Mouse (Mus musculus): Measurements from ENCODE around the gene Greb1. TPM values are rescaled to one million over a fixed set of nuclear protein-coding genes. Genes with fewer than 3 reads are reported as not detected.

The Greb1 gene
- total RNA-seq, 2 experiments from 2014 or later, result 0.26 to 0.49 TPM

GRCm38 (mm10) chr12:16768711-16769110 is 32.0 kb downstream of the Greb1 start:
- ATAC-seq (replicated peaks; ENCODE audit: poor library complexity, severe bottlenecking), result no peak

DNA sequence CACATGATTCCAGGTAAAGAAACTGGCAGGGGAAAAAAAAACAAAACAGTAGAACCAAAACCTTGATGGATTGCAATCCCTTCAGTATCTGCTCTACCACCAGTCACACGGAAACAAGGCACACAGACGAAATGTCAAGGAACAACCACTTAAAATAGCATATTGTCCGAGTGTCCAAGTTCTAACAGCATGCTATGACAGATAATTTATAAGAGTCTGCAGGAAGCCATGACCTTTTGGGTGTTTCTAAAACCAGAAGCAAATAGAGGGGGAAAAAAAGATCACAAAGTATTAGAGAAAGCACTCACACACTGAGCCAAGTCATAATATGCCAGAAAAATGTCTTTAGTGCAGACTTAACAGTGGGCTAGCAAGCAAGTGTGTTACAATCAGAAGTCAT is 32.4 kb downstream of the Greb1 start:
- no peak for ATAC-seq (replicated peaks; ENCODE audit: poor library complexity, severe bottlenecking)

- ATAC-seq (replicated peaks; ENCODE audit: poor library complexity, severe bottlenecking), result no peak
These were observed 35.8 kb downstream of the Greb1 start for GRCm38 (mm10) chr12:16764776-16765445.

DNA sequence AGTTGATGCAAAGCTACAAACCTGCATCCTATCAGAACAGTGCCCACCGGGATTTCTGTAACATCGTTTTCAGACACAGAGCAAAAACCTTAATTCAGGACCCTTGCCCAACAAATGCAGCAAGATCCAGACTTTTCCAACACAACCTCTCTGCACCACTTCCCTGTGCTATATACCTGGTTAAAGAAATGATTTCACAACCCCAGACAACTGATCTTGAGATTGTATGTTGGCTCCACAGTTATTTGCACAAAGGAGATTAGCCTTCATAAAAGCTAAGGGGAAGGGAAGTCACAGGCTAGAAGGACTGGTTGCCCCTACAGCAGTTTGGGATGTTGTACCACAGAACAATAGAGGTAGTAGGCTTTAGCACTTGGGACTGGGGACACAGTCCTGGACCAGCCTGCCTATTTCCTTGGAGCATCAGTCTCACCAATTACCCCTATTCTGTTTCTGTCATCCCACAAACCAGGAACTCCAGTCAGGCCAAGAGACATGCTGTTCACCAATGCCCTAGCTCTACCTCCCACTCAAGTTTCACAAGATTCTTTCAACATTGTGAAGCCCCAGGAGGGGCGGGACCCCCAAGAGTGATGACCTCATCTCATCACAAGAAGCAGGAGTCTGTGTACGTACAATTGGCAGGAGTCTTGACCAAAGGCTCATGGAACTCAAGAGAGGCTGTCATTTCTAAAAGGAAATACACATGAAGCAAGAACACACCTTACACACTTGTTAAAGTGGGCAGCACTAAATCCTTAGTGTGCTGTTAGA is 36.9 kb downstream of the Greb1 start:
- no peak for ATAC-seq (replicated peaks; ENCODE audit: poor library complexity, severe bottlenecking)

- no peak for ATAC-seq (replicated peaks; ENCODE audit: poor library complexity, severe bottlenecking)
These were observed 39.2 kb downstream of the Greb1 start for GRCm38 (mm10) chr12:16761461-16761860.

DNA sequence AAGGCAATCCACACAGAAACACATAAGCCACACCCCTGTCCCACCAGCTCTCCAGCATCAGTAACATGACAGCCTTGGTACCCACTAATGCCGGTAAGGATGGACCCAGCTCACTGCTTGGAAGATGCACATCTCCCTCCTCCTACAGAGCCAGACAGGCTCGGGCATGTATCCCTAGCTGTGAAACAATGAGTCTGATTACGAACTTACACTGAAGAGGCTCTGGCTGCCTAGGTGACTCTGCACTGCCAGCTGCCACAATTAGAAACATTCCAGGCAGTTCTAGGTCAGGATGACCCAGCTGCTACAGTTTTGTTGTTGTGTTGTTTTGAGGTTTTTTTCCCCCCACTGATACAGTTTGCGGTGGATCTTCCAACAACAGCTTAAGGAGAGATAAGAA is 40.4 kb downstream of the Greb1 start:
- ATAC-seq (replicated peaks; ENCODE audit: poor library complexity, severe bottlenecking), result no peak

- ATAC-seq (replicated peaks; ENCODE audit: poor library complexity, severe bottlenecking), result peak; percentile 56
These were observed 46.4 kb downstream of the Greb1 start for GRCm38 (mm10) chr12:16754311-16754710.

- no peak for ATAC-seq (replicated peaks; ENCODE audit: poor library complexity, severe bottlenecking)
These were observed 47.1 kb downstream of the Greb1 start for GRCm38 (mm10) chr12:16753555-16753954.

DNA sequence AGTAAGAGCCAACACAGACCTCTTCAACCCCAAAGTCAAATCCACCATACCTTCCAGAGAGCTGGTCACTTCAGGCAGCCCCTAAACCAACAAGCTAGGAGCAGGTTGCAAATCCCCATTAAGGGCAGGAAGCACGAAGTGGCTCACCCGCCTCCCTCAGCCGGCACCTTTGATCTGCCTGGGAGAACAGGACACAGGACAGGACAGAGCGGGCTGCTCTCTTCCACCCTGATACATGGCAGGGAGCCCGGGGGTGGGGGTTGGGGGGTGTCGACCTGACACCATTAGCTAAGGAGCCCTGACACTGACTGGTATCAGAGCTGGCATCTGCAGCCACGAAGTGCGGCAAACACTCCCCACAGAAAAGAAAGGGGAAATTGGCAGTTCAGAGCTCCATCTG is 47.6 kb downstream of the Greb1 start:
- no peak for ATAC-seq (replicated peaks; ENCODE audit: poor library complexity, severe bottlenecking)

GRCm38 (mm10) chr12:16752236-16752840 is 48.3 kb downstream of the Greb1 start:
- ATAC-seq (replicated peaks; ENCODE audit: poor library complexity, severe bottlenecking), result no peak

- ATAC-seq (replicated peaks; ENCODE audit: poor library complexity, severe bottlenecking), result no peak
These were observed 49.1 kb downstream of the Greb1 start for GRCm38 (mm10) chr12:16751609-16752008.

DNA sequence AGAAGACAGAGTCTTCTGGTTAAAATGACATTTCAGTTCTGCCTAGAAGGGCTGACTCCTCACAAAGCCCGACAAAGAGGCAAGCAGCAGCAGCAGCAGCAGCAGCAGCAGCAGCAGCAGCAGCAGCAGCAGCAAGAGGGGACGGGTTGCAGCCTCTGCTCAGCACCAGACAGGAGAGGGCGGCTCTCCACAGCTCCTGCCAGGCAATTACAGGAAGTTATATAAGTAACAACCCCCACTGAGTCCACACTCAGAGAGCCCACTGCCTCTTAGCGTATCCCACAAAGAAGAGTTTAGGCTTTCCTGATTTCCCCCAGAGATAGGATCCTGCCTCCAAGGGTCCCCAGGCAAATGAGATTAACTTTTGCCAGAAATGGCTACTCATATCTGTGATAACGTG is 60.6 kb downstream of the Greb1 start:
- ATAC-seq (replicated peaks; ENCODE audit: poor library complexity, severe bottlenecking), result no peak

- ATAC-seq (replicated peaks; ENCODE audit: poor library complexity, severe bottlenecking), result no peak
These were observed 63.4 kb downstream of the Greb1 start for GRCm38 (mm10) chr12:16737266-16737665.

DNA sequence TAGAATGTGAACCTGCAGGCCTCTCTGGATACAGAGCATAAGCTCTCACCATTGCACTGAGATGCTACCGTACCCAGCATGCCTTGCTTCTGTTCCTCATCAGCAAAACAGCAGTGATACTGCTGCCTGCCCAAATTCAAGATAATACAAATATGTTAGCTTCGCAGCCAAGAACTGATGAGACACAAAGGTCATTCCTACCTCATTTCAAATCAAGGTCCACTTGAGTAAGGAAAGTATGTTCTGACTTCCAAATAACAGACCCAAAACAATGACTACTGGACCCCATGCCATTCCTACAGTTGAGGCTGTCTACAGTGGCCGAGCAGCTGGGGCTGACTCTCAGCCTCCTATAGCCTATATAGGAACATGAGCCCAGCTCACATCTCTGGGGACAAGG is 66.0 kb downstream of the Greb1 start:
- no peak for ATAC-seq (replicated peaks; ENCODE audit: poor library complexity, severe bottlenecking)

- ATAC-seq (replicated peaks; ENCODE audit: poor library complexity, severe bottlenecking), result no peak
These were observed 66.7 kb downstream of the Greb1 start for GRCm38 (mm10) chr12:16734009-16734408.

GRCm38 (mm10) chr12:16731121-16731741 is 69.5 kb downstream of the Greb1 start:
- ATAC-seq (replicated peaks; ENCODE audit: poor library complexity, severe bottlenecking), result no peak

DNA sequence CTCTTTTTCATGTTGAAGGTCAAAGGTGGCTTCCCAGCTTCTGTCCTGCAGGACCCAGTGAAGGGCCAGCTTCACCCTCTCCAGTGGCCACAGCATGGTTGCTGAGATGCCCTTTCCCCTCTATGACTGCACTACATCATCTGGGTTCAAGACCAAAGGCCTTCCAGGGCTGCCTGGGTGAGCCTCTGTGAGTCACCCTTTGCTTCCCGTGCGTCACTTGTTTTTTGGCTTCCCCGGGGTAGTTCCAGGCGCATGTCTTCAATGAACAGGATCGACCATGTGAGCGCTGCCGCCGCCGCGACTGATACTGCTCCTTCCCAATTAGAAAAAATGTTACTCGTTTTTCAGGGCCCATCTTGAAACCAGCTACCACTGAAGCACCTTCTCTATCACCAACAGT is 70.5 kb downstream of the Greb1 start:
- no peak for ATAC-seq (replicated peaks; ENCODE audit: poor library complexity, severe bottlenecking)

DNA sequence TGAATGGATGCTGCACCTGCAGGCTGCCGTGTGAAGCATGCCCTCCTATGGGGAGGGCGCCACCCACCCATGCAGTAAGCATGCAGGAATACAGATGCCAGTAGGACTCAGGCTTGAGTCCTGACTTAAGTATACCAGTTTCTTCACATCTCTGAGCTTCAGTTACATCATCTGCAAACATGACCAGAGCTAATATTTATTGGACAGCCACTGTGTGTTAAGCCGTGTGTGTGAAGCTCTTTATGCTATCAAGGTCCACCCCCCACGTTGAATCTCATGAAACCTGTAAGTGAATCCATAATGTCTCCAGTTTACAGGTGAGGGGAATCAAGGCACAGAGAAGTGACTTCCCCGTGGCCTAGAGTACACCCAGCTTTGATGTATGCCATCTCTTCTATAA is 72.5 kb downstream of the Greb1 start:
- ATAC-seq (replicated peaks; ENCODE audit: poor library complexity, severe bottlenecking), result no peak

DNA sequence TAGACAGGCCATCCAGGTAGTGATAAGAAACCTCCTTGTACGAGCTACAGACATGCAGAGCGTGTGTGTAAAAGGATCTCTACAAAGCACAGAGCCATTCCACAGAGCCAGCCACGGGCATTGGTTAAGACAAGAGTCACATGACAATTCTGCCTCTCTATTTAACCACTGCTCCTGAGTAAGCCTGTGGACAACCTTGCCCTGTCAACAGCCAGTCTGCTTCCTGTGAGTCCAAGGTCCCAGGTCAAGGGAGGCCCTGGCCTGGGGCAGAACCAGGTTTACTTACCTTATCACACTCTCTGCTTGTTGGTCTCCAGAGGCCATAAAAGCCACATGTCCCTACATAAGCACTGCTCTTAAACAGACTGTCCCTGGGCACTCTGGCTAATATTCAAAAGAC is 74.5 kb downstream of the Greb1 start:
- ATAC-seq (replicated peaks; ENCODE audit: poor library complexity, severe bottlenecking), result no peak

GRCm38 (mm10) chr12:16723601-16724000 is 77.1 kb downstream of the Greb1 start:
- no peak for ATAC-seq (replicated peaks; ENCODE audit: poor library complexity, severe bottlenecking)

DNA sequence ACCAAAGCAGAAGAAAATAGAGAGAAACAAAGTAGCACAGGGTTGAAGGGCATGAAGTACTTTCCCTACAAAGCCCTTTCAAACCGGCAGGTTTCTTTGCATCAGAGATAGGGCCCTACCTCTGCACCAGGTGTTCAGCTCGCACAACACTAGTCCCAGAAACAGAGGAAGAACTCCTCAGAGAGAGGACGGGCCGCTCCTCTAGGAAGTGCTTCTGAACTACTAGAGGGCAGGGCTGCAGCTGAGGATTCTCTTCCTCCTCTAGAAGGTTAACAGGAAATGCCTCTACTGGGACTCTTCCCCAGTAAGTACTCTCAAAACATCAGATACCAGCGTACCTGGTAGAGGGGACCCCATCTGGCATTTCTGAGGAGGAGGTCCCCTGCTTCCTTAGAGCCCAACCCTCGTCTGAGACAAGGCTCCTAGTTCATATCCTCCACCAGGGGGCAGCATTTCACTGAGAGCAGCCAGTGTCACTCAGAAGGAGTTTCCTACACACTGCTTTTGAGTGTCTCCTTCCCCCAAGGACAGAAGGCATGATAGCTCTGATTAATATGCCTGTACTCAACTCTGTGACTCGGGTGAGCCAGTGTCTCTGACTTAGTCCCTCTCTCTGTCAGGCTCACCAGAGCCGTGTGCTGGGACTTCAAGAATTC is 81.9 kb downstream of the Greb1 start:
- peak; percentile 64 for ATAC-seq (replicated peaks; ENCODE audit: poor library complexity, severe bottlenecking)

All from granulocyte monocyte progenitor cell, adult 5-6 weeks (primary cell).